Mouse (Mus musculus) myocyte (in vitro differentiated cells): ENCODE results near the gene Arl16. TPM values are rescaled to one million over a fixed set of nuclear protein-coding genes. Genes with fewer than 3 reads are reported as not detected.

Experiments
- H3K27me3 ChIP-seq: one replicate; pipeline ENCODE4 v1.6.1; 2011; ENCODE audit not compliant: control insufficient read depth, insufficient read depth, insufficient read length
- H3K36me3 ChIP-seq: one replicate; pipeline ENCODE4 v1.6.1; 2011; ENCODE audit not compliant: control insufficient read depth, insufficient read depth
- H3K4me2 ChIP-seq: one replicate; pipeline ENCODE4 v1.6.1; 2011; ENCODE audit warnings: low read depth, control low read depth
- H3K4me3 ChIP-seq: one replicate; pipeline ENCODE4 v1.5.1; 2011; ENCODE audit warnings: mild to moderate bottlenecking, control low read depth, moderate library complexity
- H3K79me2 ChIP-seq: one replicate; pipeline ENCODE4 v1.6.1; 2011; ENCODE audit not compliant: control insufficient read depth, insufficient read depth
- H3ac ChIP-seq: one replicate; pipeline ENCODE4 v1.6.1; 2011; ENCODE audit not compliant: control insufficient read depth, insufficient read length
- CEBPB ChIP-seq: IDR thresholded peaks from 2 replicates; pipeline ENCODE4 v1.6.1; 2011; ENCODE audit warnings: mild to moderate bottlenecking, moderate library complexity; ENCODE audit not compliant: poor library complexity, insufficient read depth, severe bottlenecking
- E2F4 ChIP-seq: IDR thresholded peaks from one replicate; pipeline ENCODE4 v1.6.1; 2011; ENCODE audit warnings: mild to moderate bottlenecking, control low read depth, moderate library complexity; ENCODE audit not compliant: insufficient read depth
- MAX ChIP-seq: IDR thresholded peaks from one replicate; pipeline ENCODE4 v1.6.1; 2011; ENCODE audit warnings: low read depth, mild to moderate bottlenecking, control low read depth
- MYOD1 ChIP-seq, 3 experiments: IDR thresholded peaks; one replicate each; pipeline ENCODE4 v1.6.1; 2011; ENCODE audit warnings: control low read depth in 2 of 3, low read depth in 2 of 3, mild to moderate bottlenecking in 2 of 3, moderate library complexity in 1 of 3; ENCODE audit not compliant: insufficient read length in 2 of 3, control insufficient read depth in 1 of 3
- MYOG ChIP-seq, 3 experiments: IDR thresholded peaks; one replicate each; pipeline ENCODE4 v1.6.1; 2011; ENCODE audit warnings: control low read depth in 2 of 3, low read depth in 2 of 3, mild to moderate bottlenecking in 2 of 3; ENCODE audit not compliant: insufficient read length in 2 of 3, control insufficient read depth in 1 of 3, insufficient read depth in 1 of 3
- POLR2A ChIP-seq: IDR thresholded peaks from one replicate; pipeline ENCODE4 v1.6.1; 2011; ENCODE audit warnings: low read depth, mild to moderate bottlenecking, control low read depth, moderate library complexity; ENCODE audit not compliant: insufficient read length
- POLR2AphosphoS2 ChIP-seq: IDR thresholded peaks from one replicate; pipeline ENCODE4 v1.6.1; 2011; ENCODE audit warnings: low read depth, control low read depth; ENCODE audit not compliant: insufficient read length
- REST ChIP-seq: IDR thresholded peaks from one replicate; pipeline ENCODE4 v1.6.1; 2011; ENCODE audit warnings: mild to moderate bottlenecking, control low read depth, moderate library complexity; ENCODE audit not compliant: insufficient read depth, insufficient read length
- SRF ChIP-seq: IDR thresholded peaks from one replicate; pipeline ENCODE4 v1.6.1; 2011; ENCODE audit warnings: low read depth; ENCODE audit not compliant: control insufficient read depth, insufficient read length
- TCF12 ChIP-seq: IDR thresholded peaks from one replicate; pipeline ENCODE4 v1.6.1; 2011; ENCODE audit warnings: mild to moderate bottlenecking, control low read depth; ENCODE audit not compliant: poor library complexity, insufficient read depth, severe bottlenecking
- TCF3 ChIP-seq: IDR thresholded peaks from one replicate; pipeline ENCODE4 v1.6.1; 2011; ENCODE audit warnings: low read depth, control low read depth; ENCODE audit not compliant: insufficient read length
- USF1 ChIP-seq: IDR thresholded peaks from one replicate; pipeline ENCODE4 v1.6.1; 2011; ENCODE audit warnings: low read depth, mild to moderate bottlenecking, control low read depth, moderate library complexity
- polyA plus RNA-seq: library from polyadenylated mRNA; unstranded; fragments of >200 nt; fragmentation: generic; extraction: Trizol; gene quantifications from one replicate; pipeline ENCODE4 v1.2.1, GENCODE M21; 2012; ENCODE audit warnings: missing spikeins

The Arl16 gene
- polyA plus RNA-seq, 1 experiment, result 15.6 TPM

GRCm38 (mm10) chr11:120423569-120424295 lies 43.7 kb downstream of the Arl16 start:
- H3K4me3 ChIP-seq, result no peak overlapping the region
- H3K79me2 ChIP-seq, result peaks cover 35% of the 10 kb centered on the region
- TF ChIP-seq POLR2A, result no peak
- no peak for TF ChIP-seq USF1
- no peak for TF ChIP-seq MYOG (IDR thresholded peaks at IDR 0.05; ENCODE audit: control insufficient read depth in 1 of 3, insufficient read depth in 1 of 3, insufficient read length in 2 of 3, low read depth in 2 of 3)
- TF ChIP-seq TCF12, result no peak
- TF ChIP-seq E2F4, result no peak
- no peak for TF ChIP-seq TCF3
- TF ChIP-seq CEBPB, result no peak
- no peak for TF ChIP-seq MAX
- no peak for TF ChIP-seq POLR2AphosphoS2
- TF ChIP-seq SRF, result no peak
- no peak for TF ChIP-seq MYOD1 (IDR thresholded peaks at IDR 0.05; ENCODE audit: control insufficient read depth in 1 of 3, insufficient read length in 2 of 3, low read depth in 2 of 3)
- TF ChIP-seq REST, result no peak
- no peak overlapping the region for H3K4me2 ChIP-seq
- no peak overlapping the region for H3ac ChIP-seq
- H3K36me3 ChIP-seq, result peaks cover 72% of the 10 kb centered on the region
- no peaks in the 10 kb centered on the region for H3K27me3 ChIP-seq

- Histone ChIP-seq H3K36me3 (peaks cover 71% of the 10 kb centered on the region), H3K79me2 (peaks cover 28% of the 10 kb centered on the region), H3K27me3 (no peaks in the 10 kb centered on the region), H3K4me2 (no peak overlapping the region), H3ac (no peak overlapping the region), H3K4me3 (no peak overlapping the region)
- TF ChIP-seq MYOG (IDR thresholded peaks at IDR 0.05; ENCODE audit: control insufficient read depth in 1 of 3, insufficient read depth in 1 of 3, insufficient read length in 2 of 3, low read depth in 2 of 3) (no peak), CEBPB (no peak), USF1 (no peak), E2F4 (no peak), POLR2AphosphoS2 (no peak), POLR2A (no peak), MYOD1 (IDR thresholded peaks at IDR 0.05; ENCODE audit: control insufficient read depth in 1 of 3, insufficient read length in 2 of 3, low read depth in 2 of 3) (no peak), MAX (no peak), TCF12 (no peak), REST (no peak), SRF (no peak), TCF3 (no peak)
Measured at GRCm38 (mm10) chr11:120422651-120423568, 44.5 kb downstream of the Arl16 start.

GRCm38 (mm10) chr11:120418592-120418991 lies 48.8 kb downstream of the Arl16 start:
- H3K79me2 ChIP-seq, result peaks cover 13% of the 10 kb centered on the region
- no peak overlapping the region for H3K4me2 ChIP-seq
- H3K27me3 ChIP-seq, result no peaks in the 10 kb centered on the region
- peaks cover 62% of the 10 kb centered on the region for H3K36me3 ChIP-seq
- H3K4me3 ChIP-seq, result no peak overlapping the region
- no peak overlapping the region for H3ac ChIP-seq
- TF ChIP-seq TCF3 (no peak), POLR2A (no peak), MAX (no peak), SRF (no peak), TCF12 (no peak), REST (no peak), POLR2AphosphoS2 (no peak), CEBPB (no peak), MYOG (IDR thresholded peaks at IDR 0.05; ENCODE audit: control insufficient read depth in 1 of 3, insufficient read depth in 1 of 3, insufficient read length in 2 of 3, low read depth in 2 of 3) (no peak), USF1 (no peak), MYOD1 (IDR thresholded peaks at IDR 0.05; ENCODE audit: control insufficient read depth in 1 of 3, insufficient read length in 2 of 3, low read depth in 2 of 3) (no peak), E2F4 (no peak)

- H3K79me2 ChIP-seq, result peaks cover 8% of the 10 kb centered on the region
- TF ChIP-seq MYOG (IDR thresholded peaks at IDR 0.05; ENCODE audit: control insufficient read depth in 1 of 3, insufficient read depth in 1 of 3, insufficient read length in 2 of 3, low read depth in 2 of 3) (peak in 1 of 3 experiments; percentile 88), MYOD1 (IDR thresholded peaks at IDR 0.05; ENCODE audit: control insufficient read depth in 1 of 3, insufficient read length in 2 of 3, low read depth in 2 of 3) (peak in 2 of 3 experiments; percentile 61 to 72), USF1 (no peak)
- peaks cover 62% of the 10 kb centered on the region for H3K36me3 ChIP-seq
- no peak overlapping the region for H3ac ChIP-seq
- H3K27me3 ChIP-seq, result no peaks in the 10 kb centered on the region
- no peak overlapping the region for H3K4me3 ChIP-seq
- H3K4me2 ChIP-seq, result no peak overlapping the region
Measured at GRCm38 (mm10) chr11:120417852-120418251, 49.6 kb downstream of the Arl16 start.

Other genes starting within 250 kb of the Arl16 start
- gene Bahcc1, start 234.7 kb downstream of the Arl16 start, polyA plus RNA-seq, result 6.3 TPM
- 2,358 TPM for gene Actg1, start 119.1 kb downstream of the Arl16 start, polyA plus RNA-seq
- 1.1 TPM for gene Fscn2, start 106.1 kb downstream of the Arl16 start, polyA plus RNA-seq
- gene Faap100, start 88.8 kb downstream of the Arl16 start, polyA plus RNA-seq, result 12.3 TPM
- gene Nploc4, start 29.9 kb downstream of the Arl16 start, polyA plus RNA-seq, result 61.8 TPM
- not detected for gene Tspan10, start 25.0 kb downstream of the Arl16 start, polyA plus RNA-seq
- 0.18 TPM for gene Pde6g, start 14.1 kb downstream of the Arl16 start, polyA plus RNA-seq
- gene Oxld1, start 9.5 kb downstream of the Arl16 start, polyA plus RNA-seq, result 17.4 TPM
- 11.4 TPM for gene Ccdc137, start 9.5 kb downstream of the Arl16 start, polyA plus RNA-seq
- gene Mrpl12, start 17.0 kb upstream of the Arl16 start, polyA plus RNA-seq, result 218 TPM
- 43.8 TPM for gene Slc25a10, start 24.2 kb upstream of the Arl16 start, polyA plus RNA-seq
- gene Gcgr, start 63.1 kb upstream of the Arl16 start, polyA plus RNA-seq, result 0.05 TPM
- 237 TPM for gene Mcrip1, start 82.1 kb upstream of the Arl16 start, polyA plus RNA-seq
- 1.0 TPM for gene Ppp1r27, start 83.5 kb upstream of the Arl16 start, polyA plus RNA-seq
- 444 TPM for gene P4hb, start 105.6 kb upstream of the Arl16 start, polyA plus RNA-seq
- 837 TPM for gene Arhgdia, start 114.0 kb upstream of the Arl16 start, polyA plus RNA-seq
- gene Alyref, start 130.8 kb upstream of the Arl16 start, polyA plus RNA-seq, result 113 TPM
- gene Anapc11, start 130.8 kb upstream of the Arl16 start, polyA plus RNA-seq, result 184 TPM
- 0.32 TPM for gene Npb, start 140.9 kb upstream of the Arl16 start, polyA plus RNA-seq
- 117 TPM for gene Pcyt2, start 150.3 kb upstream of the Arl16 start, polyA plus RNA-seq
- gene Sirt7, start 157.6 kb upstream of the Arl16 start, polyA plus RNA-seq, result 29.9 TPM
- gene Mafg, start 166.0 kb upstream of the Arl16 start, polyA plus RNA-seq, result 43.1 TPM
- gene Pycr1, start 176.2 kb upstream of the Arl16 start, polyA plus RNA-seq, result 56.9 TPM
- 4.6 TPM for gene Myadml2, start 180.6 kb upstream of the Arl16 start, polyA plus RNA-seq
- 0.19 TPM for gene Notum, start 193.6 kb upstream of the Arl16 start, polyA plus RNA-seq
- 65.9 TPM for gene Aspscr1, start 205.4 kb upstream of the Arl16 start, polyA plus RNA-seq
- 42.5 TPM for gene Cenpx, start 246.1 kb upstream of the Arl16 start, polyA plus RNA-seq
- 10.6 TPM for gene Lrrc45, start 246.3 kb upstream of the Arl16 start, polyA plus RNA-seq